Mouse (Mus musculus) small intestine, adult 2 months (tissue): ENCODE data around the gene Ugt1a6b.

Source experiments
- CTCF ChIP-seq: fragments of 200-500 bp; IDR thresholded peaks from 2 replicates; pipeline ENCODE4 v1.5.1; 2012; ENCODE audit warnings: low read depth, mild to moderate bottlenecking, control low read depth, inconsistent platforms, low read length, moderate library complexity, mixed read lengths; ENCODE audit not compliant: insufficient replicate concordance, insufficient read length; ENCODE audit errors: extremely low read depth
- POLR2A ChIP-seq: fragments of 200-500 bp; IDR thresholded peaks from 2 replicates; pipeline ENCODE4 v1.6.1; 2012; ENCODE audit warnings: low read depth, mild to moderate bottlenecking, control low read depth, inconsistent platforms, low read length, moderate library complexity

DNA sequence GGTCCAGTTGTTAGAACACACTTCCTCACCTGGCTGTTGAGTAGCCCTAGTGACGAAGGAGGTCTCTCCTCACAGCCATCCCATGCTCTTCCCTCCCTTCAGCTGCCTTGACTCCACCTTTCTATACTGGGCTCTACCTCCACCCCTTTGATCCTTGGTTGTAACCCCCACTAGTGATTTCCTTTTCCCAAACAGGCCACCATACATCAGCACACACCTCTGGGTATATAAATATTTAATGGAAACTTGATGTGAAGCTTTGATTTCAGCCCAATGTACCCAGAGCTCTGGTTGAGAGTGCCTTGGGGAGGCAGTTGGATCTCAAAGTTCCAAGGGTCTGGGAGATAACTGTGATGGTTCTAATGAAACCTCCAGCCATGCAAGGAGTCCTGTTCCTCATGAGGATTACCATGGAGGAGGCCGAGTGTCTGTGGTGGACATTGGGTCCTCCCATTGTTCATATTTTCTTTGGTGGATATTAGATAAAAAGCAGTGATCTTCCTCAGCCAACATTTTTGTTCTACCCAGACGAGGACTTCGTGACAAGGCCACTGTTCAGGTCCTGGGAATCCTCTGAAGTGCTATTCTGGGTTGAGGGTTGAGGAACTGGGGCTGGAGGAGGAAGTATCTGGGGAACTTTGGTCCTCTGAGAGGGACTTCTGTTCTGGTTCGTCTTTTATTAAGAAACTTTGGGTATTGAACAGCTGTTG lies 123.8 kb downstream of the Ugt1a6b start, which contains the start of gene Mroh2a:
- no peak for TF ChIP-seq POLR2A
- no peak for TF ChIP-seq CTCF
